Mouse (Mus musculus) thymus, postnatal 14 days (tissue): ENCODE measurements around the gene Supt5.

ENCODE experiments used
- DNase-seq: peaks from one replicate; pipeline ENCODE4 v3.0.0; 2021

Gene Supt5

DNA sequence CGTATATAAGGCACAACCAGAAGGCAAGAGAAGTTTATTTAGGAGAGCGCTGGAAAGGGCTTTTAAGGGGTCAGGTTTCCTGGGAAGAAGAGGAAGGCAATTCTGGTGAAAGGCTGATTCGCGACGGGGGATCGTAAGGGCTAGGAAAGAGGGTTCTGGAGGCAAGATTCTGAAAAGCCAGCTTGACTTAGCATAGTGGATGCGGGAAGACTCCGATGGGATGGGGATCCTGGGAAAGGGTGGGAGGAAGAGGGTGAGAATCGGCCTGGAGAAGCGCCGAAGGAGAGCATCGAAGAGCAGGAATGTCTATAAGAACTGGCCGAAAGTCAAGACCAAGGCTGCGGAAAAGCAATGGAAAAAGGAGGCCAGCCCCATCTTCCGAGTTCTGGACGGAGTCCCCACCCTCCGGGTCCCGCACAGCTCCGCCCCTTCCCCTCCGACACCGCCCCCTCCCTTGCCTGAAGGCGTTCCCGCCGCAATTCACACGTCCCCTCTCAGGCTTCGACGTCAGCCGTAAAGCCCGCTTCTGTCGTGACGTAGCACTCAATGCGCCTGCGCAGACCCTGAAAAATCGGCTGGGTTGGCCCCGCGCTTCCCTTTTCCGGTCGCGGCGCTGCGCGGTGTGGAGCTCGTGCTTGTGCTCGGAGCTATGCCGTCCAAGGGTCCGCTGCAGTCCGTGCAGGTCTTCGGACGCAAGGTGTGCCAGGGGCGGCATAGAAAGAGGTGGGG, 11.8 kb upstream of the Supt5 start, which contains the start of gene Rps16:
Gene Rps16 (plus strand): TSS at position 498 of the 729 bp plus-strand sequence.
- peak; percentile 99 for DNase-seq

DNA sequence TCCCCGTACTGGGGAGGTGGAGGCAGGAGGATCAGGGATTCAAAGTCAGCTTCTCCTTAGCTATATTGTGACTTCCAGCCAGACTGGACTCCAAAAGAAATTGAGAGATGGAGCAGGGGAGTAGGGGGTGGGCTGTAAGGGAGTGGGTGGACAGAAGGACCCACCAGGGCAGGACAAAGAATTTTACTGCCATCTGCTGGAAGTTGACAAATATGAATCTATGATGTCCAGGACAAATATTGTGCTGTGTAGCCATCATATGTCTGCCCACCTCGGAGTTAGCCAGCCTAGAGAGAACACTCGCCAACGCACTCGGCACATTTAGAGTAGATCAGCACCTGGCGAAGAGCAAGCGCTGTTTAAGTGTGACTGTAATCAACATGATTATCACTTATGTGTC, 10.1 kb upstream of the Supt5 start:
- no peak for DNase-seq

DNA sequence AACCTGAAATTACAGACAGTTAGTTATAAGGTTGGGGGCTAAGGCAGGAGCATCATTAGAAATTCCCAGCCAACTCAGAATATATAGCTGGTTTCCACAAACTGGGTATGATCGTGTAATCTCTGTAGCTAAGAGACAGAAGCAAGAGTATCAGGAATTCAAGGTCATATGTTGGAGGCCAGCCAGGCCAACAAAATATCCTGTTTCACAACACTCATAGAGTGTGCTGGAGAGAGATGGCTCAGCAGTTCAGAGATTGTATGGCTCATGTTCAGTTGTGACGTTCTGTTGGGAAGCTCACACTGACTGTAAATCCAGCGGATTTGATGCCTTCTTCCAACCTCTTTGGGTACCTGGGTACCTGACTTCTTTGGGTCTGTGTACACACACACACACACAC, 9.2 kb upstream of the Supt5 start:
- DNase-seq, result no peak

DNA sequence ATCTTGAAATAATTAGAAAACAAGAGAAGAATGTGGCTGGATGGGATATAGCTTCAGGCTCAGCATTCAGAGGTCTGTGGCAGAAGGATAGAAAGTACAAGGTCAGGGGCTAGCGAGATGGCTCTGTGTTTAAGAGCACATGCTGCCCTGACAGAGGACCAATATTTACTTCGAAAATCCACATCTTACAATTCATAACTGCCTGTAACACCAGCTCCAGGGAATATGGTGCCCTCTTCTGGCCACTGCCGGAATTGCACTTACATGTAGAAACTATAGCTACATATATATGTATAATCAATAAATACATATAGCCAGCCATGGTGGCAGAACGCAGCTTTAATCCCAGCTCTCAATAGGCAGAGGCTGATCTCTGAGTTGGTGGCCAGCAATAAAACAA, 6.1 kb upstream of the Supt5 start:
- peak; percentile 73 for DNase-seq

DNA sequence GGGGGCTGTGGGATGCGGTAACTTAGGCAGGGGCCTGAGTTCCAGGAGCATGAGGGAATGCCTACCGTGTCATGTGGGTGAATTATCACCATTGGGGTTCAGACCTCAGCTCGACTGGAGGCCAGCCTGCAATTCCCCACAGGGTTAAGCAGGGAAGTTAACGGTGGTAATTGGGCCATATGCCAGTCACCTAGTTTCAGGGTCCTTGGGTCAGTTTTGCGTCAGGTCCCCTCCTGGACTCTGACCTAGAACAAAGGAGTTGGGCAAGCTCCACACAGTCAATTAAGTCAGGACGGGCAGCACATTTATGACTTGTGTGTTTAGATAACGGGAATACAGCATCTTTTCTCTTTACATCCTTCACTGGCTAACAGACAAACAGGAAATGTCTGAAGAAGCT, 2.8 kb upstream of the Supt5 start:
- DNase-seq, result no peak

DNA sequence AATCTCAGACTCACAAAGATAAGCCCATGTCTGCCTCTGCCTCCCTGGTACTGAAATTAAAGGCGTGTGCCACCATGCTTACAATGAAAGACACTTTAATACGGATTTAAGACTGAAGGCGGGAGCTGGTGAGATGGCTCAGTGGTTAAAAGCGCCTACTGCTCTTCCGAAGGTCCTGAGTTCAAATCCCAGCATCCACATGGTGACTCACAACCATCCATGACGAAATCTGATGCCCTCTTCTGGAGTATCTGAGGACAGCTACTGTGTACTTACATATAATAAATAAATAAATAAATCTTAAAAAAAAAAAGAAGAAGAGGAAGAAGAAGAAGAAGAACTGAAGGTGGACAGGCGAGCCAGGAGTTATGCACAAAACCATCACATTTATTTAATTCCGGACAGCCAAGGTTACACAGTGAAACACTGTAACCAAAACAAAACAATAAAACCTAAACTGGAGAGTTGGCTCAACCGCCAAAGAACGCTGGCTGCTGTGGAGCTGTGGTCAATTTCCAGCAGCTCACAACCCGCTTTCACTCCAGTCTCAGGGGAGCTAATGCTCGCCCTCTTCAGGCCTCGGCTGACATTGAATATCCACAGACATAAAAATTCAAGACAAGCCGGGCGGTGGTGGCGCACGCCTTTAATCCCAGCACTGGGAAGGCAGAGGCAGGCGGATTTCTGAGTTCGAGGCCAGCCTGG, 819 bp upstream of the Supt5 start:
- peak; percentile 61 for DNase-seq

DNA sequence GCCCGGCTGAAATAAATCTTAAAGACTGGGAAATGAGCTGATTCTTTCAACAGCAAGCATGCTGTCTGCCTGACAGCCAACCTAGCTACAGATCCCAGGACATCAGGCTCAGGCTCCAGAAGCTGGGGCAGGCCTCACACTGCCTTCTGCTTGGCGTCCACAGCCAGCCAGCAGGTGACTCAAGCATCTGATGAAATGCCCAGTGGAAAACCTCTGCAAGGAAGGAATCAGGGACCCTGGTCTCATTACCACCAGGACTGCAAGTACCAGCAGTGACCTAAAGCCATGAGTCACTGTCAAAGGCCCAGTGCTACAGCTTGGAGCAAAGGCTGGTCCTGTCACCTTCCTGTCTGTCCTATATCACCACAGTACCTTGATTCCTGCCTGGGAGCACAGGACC, 3.1 kb downstream of the Supt5 start:
- no peak for DNase-seq

DNA sequence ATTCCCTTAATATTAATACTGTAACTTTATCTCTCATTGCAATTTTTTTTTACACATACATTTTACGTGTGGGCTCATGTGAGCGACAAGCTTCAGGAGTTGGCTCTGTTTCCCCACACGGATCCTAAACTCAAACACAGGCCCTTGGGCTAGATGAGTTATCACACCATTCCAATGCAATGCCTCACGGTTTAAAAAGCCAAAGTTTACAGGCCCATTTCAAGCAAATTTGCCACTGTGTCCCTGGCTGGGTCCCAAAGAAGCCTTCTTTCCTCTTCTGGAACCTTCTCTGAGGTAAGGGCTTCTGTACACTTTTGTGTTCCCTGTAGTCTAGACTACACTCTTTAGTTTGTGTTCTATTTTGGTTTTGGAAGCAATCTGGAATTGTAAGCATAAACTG, 4.0 kb downstream of the Supt5 start:
- no peak for DNase-seq

DNA sequence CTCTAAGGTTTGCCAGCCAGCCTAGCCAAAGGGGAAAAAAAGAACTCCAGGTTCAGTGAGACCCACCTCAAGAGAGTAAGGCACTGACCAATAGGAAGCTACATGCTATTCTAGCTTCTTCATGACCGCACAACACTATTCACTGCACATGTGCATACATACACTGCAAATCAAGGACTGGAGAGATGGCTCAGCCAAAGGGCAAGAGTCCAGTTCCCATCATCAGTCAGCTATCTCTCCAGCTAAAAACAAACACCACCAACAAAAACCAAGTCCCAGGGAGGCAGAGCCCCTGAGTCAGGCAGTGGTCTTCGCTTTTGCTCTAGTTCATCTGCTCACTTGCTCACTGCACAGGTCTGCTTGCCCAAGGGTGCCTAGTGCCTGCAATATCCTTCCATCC, 10.3 kb downstream of the Supt5 start:
- no peak for DNase-seq

DNA sequence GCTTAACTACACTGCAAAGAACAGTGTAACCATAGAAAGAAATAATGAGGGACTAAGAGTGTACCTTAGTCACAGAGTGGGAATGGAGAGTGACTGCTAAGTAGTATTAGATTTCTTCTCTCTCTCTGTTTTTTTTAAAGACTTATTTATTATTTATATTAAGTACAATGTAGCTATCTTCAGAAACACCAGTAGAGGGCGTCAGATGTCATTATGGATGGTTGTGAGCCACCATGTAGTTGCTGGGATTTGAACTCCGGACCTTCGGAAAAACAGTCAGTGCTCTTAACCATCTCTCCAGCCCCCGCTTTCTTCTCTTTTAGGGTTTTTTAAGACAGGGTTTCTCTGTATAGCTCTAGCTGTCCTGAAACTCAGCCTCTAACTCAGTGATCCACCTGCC, 12.1 kb downstream of the Supt5 start:
- no peak for DNase-seq

DNA sequence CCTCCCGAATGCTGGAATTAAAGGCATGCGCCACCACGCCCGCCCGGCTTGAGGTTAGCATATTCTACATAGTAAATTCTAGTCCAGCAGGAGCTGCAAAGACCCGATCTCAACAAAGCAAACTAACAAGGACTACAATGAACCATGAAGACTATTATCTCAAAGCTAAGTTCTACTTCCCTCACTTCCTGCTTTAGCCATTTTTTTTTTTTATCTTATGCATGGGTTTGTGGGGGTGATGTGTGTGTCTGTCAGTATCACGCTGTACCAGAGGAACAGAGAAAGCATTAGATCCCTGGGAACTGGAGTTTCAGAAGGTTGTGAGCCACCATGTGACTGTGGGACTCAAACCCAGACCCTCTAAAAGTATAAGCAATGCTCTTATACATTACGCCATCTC, 13.3 kb downstream of the Supt5 start:
- DNase-seq, result no peak

DNA sequence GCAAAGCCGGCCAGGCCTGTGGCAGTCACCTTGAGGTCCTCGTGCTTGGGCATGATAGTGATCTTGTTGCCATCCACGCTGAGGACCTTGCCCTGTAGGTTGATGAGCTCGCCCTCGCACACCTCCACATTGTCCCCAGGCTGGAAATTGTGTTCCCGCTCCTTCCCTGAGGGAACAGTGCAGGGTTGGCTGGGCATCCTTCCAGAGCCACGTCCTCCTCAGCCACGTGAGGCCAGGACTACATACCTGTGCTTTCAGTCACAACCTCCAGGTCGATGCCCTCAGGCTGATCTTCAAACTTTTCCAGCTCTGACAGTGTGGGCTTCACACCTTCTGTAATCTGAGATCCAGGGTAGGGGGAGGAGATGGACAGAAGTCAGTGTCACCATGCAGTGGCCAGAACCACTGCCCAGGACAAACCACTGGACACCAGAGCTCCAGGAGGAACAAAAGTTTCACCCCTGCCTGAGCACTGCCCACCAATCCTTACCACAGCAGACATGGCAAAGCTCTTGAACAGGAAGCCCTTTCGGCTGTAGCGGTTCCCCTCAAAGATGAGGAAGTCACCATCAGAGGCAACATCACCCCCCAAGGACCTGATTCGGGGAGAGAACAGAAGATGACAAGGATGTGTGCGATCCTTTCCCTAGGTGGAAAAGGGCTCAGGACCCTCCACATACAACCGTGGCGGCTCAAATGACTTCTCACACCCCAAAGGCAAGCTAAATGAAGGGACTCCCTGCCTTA, 16.4 kb downstream of the Supt5 start:
- no peak for DNase-seq

DNA sequence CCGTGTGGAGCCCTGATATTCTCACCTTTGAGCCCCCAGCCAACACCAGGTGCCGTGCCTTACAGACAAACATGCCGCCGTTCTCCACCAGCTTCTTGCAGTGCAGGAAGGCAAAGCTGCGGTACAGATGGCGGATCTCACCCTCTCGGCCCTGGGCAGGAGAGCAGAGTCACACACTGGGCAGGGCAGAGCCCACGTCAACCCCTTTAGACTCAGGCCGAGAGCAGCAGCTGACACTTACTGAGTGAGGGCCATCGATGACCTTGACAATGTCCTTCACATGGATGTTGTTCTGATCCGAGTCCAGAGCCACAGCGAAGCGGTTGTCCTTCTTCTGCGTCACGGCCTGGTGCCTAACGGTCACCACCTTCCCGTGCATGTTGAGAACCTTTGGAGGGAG, 19.8 kb downstream of the Supt5 start:
- DNase-seq, result no peak

DNA sequence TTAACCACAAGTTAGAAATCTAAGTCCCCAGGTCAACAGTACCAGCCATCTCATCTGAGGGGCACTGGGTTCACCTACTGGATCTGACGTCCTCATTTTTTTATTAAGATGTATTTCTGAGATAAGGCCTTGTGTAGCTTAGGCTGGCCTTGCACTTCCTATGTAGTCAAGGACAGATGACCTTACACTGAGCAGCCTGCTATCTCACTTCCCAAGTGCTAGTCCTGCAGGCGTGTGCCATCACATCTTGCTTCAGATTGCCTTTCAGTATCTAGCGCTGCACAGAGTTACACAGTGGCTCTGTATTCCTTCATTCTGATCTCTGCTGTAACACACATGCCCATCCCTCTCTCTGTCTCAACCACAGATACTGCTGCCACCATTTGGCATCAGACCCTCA, 20.5 kb downstream of the Supt5 start:
- DNase-seq, result no peak

DNA sequence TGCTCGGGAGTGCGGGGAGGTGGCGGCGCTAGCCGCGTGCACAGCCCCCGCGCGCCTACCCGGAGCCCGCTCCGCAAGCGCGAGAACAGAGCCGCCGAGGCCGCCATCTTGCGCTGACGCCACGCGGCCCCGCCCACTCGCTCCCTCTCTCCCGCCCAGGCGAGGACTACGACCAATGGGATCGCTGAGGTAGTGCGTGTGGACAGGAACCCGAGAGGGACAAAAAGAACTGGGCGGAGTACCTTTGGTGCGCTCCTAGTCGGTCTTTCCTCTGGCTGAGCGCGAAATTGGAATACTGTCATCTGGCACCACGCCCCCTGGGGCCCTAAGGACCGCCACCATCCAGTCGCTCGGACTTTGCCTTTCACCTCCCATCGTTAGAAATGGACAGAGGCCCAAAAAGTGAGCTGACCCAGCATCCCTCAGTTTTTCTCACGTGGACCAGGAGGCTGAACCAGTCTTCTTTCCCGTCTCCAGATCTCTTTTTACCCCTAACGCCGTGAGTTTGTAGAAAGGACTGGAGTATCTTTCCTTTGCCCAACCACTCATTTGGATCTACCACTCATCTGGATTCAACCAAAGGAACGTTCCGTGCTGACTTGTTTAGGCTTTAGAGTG, 26.5 kb downstream of the Supt5 start, which contains the start of gene Timm50:
Gene Timm50 (minus strand): TSS at position 147 of the 618 bp plus-strand sequence.
- peak; percentile 98 for DNase-seq

DNA sequence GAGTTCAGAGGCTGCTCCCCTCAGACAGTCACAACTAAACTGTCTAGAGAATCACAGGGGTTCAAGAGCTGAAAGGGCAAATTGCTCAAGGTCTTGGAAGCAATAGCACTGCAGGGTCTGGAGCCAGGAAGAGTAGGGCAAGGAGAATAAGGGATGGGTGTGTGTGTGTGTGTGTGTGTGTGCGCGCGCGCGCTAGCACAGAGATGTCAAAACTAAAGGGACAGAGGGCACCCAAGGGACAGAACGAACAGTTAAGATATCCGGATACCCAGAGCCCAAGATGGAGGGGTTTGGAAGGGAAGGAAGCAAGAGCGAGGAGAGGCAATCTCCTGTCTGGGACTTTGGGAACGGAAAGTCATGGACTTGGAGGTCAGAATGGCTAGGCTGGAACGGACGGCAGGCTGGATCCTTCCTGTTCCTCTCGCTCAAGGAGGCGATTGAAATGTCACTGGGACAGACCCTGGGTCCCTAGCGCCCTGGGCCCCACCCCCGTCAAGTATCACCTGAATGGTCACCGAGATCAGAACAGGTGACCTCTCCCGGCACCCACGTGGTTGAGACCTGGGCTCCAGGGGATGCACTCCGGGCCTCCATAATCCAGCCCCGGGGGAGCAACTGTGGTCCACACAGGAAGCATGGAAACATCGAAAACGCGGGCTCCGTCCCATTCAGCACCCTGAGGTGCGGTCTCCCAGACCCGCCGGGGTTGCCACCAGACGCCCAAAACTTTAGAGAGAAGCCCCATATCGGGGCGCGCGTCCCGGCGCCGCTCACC, 27.2 kb downstream of the Supt5 start:
- DNase-seq, result no peak

DNA sequence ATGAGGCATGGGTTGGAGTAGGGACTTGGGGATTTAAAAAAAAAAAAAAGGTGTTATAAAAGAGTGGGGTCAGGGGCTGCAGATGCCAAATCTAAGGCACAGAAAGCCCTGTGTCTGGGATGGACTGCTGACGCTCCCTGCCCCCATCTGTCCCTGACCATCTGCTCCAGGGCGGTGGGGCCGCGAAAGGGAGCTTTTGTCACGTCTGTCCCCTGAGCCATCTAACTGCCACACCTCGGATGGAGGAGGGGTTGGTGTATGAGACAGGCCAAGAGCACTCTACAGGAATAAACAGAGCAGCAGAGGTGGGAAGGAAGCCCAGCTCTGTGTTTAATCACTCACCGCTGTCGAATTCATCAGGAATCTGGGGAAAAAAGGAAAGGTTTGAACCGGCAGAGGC, 28.8 kb downstream of the Supt5 start:
- no peak for DNase-seq

DNA sequence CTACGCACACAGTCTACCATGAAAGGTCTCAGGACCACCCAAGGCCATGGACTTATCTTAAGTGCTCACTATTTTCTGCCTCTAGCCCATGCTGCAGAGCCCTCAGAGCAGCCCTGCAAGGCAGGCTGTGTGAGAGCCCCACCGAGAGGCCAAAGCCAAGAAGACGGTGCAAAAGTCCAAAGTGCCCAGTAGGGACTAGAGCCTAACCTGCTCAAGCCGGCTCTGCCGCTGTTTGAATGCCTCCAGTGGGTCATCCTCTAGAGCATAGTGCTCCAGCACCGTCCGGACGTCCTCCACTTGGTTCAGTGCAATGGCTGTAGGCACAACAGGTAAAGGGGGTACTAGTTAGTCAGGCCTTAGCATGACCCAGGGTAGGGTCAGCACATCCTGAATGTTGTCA, 32.3 kb downstream of the Supt5 start:
- no peak for DNase-seq

DNA sequence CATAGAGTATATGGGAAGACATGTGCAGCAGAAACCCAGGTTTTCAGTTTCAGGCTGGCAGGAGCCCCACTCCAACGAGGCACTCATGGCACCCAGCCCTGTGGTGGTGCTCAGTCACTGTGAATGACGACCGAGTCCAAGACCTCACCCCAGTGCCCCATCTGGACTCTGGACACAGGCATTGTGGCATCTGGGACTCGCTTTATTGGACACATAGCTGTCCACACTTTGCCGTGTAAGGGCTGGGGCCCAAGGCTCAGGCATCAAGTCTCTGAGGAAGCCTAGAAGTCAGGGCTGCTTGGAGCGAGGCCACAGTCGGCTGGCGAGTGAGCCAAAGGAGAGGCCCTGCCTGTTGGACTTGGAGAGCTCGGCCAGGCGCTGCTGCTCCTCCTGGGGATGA, 32.9 kb downstream of the Supt5 start:
- no peak for DNase-seq

DNA sequence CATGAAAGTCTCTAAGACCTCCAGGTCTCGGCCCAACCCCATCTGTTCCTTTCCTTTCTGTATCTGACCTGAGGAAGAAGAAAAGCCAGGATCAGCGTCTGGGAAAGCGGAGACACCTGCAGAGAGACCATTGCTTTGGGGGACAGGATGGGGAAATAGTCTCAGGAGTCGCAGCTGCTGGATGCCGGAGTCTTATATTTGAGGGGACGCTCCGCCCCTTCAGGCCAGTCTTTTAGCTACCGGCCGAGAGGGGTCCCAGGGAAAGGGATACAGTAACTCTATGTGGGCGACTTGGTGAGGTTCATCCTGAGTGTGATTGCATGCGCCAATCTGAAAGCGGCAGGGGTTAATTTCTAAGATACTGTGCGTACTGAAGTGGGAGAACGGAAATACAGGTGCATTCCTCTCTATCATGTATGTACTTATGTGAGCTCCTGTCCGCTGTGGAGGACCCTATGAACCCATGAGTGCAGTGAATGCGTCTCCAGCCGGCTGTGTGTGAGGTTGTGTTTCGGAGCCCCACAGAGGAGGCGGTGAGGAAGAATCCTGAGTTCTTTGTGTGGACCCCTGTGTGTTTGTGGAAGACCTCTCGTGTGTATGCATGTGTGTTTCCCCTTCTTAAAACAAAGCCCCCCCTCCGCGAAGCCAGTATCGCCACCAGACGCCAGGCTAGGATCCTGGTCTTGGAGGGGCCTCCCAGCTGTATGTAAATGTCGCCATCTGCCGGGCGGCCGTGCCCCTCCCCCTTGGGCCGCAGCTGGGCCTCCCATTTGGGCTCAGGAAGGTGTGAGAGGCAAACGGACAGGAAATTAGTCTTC, 36.7 kb downstream of the Supt5 start, which contains the start of gene Dll3:
Gene Dll3 (minus strand): TSS at position 623 of the 818 bp plus-strand sequence.
- DNase-seq, result peak; percentile 74

DNA sequence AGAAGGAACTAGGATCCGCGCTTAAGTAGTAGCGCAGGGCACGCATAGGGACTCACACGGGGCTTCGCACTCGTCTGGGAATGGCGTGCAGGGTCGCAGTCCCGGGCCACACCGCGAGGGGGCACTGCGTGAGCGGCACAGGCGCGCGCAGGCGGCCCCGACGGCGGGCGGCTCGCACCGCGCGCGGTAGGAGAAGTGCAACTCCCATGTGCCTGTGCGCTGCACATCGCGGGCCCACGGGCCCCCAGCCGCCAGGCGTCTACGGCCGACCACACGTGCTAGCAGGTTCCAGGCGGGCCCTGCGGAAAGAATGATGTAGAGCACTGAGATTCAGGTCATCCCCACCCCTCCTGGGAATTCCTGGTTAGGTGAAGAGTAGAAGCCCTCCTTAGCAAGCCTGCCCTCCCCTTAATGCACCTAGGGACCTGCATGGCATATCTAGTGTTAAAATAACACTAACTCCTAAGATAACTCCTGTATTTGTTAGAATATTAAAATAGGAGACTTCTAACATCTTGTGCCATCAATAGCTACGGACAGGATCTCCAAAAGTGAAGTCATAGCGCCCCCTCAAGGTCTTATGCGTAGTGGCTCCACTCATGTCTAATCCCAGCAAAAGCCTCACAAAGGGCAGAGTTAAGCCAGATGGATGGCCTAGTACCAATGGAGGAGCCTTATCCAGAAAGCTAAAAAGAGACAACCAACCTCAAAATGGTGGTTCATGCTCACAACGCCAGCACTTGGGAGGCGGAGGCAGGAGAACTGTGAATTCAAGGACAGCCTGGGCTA, 39.5 kb downstream of the Supt5 start:
- peak; percentile 47 for DNase-seq
